Mouse (Mus musculus): ENCODE results near the gene Adamts9.

The Adamts9 gene

DNA sequence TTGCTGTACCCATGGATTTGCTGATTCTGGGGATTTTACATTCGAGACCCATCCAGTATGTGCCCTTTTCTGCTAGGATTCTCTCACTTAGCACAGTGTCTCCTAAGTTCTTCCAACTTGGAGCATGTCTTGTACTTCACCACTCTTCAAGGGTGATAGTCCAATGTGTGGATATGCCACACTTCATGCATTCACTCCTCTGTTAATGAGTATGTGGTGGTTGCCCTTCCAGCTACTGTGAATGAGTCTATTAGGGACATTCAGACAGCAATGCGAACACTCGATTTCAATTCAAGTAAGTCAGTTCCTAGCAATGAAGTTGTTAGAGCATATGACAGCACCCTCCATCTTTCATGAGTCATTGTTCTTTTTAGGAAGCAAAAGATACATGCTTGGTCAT is 133.5 kb downstream of the Adamts9 start:
- no peak for DNase-seq (ENCODE audit: low spot score in 2 of 2)

DNA sequence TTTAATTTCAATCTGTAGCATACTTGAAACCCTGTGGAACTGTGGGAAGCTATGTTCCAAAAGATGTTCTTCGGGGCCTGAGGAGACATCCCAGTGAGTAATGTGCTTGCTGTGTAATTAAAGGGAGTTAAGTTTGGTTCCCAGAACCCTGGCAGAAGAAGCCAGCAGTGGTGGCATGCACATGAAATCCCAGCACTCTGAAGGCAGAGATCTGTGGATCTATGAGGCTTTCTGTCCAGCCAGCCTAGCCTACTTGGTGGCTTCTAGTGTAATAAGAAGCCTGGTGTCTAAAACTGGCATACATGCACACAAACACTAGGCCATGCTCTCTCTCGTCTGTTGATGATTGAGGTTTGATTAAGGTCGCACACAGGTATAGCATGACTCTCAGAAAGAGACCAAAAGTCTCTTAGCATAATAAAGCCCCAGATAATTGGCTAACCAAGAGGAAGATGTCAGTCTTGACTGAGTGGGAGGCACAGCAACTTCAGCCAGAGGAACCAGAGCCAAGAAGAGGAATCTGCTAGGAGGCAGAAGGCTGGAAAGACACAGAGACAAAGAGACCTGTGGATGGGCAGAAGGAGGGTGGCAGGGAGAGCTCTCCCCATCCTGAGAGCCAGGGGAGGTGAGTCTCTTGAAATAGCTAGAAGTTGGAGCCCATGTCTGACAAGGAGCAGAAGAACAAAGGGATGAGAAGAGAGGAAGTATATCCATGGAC is 138.9 kb downstream of the Adamts9 start:
- DNase-seq (ENCODE audit: low spot score in 2 of 2) = no peak

- DNase-seq (ENCODE audit: low spot score in 2 of 2) = peak; percentile 50 to 57
Measured at GRCm38 (mm10) chr6:92803213-92803612, 140.1 kb downstream of the Adamts9 start.

DNA sequence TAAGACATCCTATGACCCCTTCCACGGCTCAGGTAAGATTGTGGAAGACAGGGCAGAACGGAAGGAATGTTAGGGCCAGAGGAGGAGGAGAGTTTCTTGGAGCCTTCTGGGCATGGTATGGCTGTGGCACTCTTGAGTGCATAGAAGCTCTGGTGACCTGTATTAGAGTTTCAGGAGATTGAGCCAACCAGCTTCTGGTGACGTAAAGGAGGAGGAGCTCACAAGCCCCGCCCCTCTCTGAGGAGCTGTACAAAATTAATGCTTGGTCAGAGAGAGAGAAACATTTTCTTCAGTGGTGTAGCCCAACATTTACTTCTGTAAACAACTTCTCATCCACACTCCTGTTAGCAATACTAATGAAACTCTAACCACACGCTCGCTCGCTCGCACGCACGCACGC is 140.9 kb downstream of the Adamts9 start:
- DNase-seq (ENCODE audit: low spot score in 2 of 2) = no peak

- DNase-seq (ENCODE audit: low spot score in 2 of 2) = no peak
Measured at GRCm38 (mm10) chr6:92801462-92801861, 141.8 kb downstream of the Adamts9 start.

DNA sequence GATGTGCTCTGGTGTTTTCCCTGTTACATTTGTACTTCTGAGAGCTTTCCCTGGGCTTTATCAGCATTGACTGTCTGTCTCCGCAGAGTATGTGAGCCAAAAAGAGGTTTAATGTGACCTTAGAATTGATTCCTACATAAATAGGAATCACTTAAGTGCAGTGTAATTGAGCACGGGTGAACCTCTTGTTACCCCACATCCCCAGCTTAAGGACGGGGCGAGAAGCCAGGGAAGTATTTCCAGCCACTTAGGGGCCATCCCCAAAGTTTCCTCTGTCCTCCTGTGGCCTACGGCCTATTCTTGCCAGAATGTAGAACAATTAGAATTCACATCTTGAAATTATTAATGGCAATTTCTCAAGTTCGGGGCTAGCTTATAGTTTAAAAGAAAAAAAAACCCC is 149.5 kb downstream of the Adamts9 start:
- DNase-seq (ENCODE audit: low spot score in 2 of 2) = no peak

DNA sequence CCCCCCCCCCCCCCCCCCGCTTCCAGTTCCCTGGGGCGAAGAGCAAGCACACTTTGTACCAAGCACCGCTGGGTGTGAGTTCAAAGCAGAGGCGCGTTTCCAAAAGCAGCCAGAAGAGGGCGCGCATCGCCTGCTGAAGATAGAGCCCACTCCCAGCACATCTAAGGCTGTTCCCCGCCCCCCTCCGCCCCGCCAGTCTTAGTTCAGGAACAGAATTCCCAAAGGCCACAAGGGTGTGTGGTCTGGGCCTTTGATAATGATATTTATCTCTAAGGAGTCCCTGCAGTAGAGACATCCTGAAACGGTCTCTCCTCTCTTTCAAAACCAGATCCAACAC is 155.9 kb downstream of the Adamts9 start:
- peak; percentile 79 to 89 for DNase-seq (ENCODE audit: low spot score in 2 of 2)

DNA sequence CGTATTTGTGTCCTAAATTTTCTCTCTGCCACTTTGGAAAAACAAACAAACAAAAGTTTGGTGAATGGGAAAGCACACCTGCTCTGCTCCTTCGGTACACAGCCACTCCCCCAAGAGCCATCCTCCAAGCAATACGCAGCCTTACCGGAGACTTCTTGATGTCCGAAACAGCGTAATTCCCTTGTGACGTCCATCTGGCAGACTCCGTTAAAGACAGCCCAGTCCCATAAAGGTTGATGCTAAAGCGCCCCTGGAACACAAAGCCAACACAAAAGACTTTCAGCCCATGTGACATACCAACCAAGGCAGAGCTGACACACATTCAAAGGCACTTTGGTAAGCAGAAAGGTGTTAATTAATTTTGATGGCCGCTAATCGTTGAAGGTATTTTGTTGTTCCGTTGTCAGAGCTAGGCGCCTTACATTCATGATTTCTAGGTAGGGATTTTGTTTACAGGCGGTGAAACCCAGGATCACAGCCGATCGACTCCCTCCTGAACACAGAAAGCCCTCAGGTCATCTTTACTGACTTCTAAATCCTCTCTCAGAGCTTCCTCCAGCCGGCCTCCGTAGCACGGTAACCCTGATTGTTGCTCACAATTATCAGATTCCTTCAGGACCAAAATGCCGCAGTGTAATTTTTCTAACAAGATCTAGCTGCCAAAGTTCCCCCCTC is 156.5 kb downstream of the Adamts9 start:
- no peak for DNase-seq (ENCODE audit: low spot score in 2 of 2)

DNA sequence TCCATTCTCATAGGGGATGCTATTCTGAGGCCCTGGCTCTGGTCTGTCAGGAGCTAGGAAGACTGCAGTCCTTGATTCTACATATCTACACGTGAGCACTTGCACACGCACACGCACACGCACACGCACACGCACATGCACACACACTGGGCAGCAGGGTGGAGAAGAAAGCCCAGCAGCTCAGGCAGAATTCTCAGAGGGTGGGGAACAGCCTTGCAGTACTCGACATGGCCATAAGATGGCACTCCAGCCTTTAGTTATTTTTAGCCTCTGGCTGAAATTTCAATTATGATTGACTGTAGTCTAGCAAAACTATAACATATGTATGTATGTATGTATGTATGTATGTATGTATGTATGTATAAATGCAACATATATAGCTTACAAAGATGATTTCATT is 158.5 kb downstream of the Adamts9 start:
- DNase-seq (ENCODE audit: low spot score in 2 of 2) = peak; percentile 17 to 28

DNA sequence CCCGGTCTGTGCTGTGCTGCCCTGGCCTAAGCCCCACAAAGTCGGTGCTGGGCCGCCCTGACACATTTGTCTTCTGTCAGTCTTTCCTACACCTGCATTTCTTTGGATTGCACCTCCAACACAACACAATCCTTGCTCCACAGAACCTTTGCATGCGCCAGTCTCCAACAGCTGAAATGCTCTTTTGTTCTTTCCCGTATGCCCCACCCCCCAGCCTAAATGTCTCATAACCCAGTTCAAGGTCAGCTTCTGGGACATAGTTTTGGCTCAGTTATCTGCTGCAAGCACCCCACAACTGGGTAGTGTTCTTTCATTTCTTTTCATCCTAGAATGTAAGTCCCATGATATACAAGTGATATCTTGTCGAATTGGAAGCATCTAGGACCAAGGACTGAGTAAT is 161.8 kb downstream of the Adamts9 start:
- DNase-seq (ENCODE audit: low spot score in 2 of 2) = no peak

DNA sequence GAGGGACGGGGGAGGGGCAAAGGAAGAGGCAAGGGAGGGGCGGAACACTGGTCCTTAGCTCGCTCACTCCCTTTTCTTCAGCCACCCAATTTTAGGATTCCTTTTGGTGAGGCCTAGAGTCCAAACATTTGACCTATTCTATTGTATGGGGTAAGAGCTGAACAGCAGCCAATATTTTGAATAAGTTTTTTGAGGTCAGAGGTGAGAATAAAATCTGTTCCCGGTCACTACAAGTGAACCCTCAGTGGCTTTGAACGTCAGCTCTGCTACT is 163.4 kb downstream of the Adamts9 start:
- no peak for DNase-seq (ENCODE audit: low spot score in 2 of 2)

GRCm38 (mm10) chr6:92779140-92779934 is 164.0 kb downstream of the Adamts9 start:
- DNase-seq (ENCODE audit: low spot score in 2 of 2) = no peak

DNA sequence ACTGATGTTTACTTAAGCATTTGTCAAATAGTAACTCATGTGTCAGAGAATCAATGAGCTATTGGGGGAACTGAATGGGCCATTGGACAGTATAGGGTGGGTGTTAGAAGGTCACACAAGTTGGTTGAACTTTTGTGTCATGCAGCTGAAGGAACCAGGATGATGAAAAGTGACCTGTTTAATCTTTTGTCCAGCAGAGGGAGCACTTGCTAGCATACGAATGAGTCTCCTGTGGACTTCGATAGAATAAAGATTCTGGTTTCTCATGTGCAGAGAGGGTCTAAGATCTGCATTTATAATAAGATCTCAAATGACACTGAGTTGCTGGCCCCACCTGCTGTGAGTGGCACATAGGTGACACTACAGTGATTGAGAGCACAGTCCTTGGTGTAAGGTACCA is 166.9 kb downstream of the Adamts9 start:
- DNase-seq (ENCODE audit: low spot score in 2 of 2) = peak in 1 of 2 experiments; percentile 15

DNA sequence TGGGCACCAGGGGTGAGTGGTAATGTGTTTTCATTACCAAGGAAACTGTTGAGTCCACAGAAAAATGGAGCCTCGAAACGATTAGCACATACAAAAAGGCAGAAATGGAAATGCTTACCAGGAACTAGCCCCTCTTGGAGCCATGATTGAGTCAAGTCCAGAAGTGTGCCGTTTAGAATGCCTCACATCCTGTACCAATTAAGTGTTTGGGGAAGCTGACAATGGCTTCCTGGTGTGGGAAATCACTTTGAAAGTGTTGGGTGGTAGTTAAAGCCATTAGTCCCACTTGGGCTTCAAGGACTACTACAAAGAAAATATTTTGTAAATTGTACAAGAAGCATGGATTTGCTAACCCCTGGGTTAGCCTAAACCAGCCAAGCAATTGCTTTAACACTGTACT is 180.9 kb downstream of the Adamts9 start:
- DNase-seq (ENCODE audit: low spot score in 2 of 2) = no peak

- no peak for DNase-seq (ENCODE audit: low spot score in 2 of 2)
Measured at GRCm38 (mm10) chr6:92759616-92760015, 183.7 kb downstream of the Adamts9 start.

- no peak for DNase-seq (ENCODE audit: low spot score in 2 of 2)
Measured at GRCm38 (mm10) chr6:92755826-92756225, 187.5 kb downstream of the Adamts9 start.

GRCm38 (mm10) chr6:92752737-92753136 is 190.6 kb downstream of the Adamts9 start:
- no peak for DNase-seq (ENCODE audit: low spot score in 2 of 2)

GRCm38 (mm10) chr6:92749420-92749819 is 193.9 kb downstream of the Adamts9 start:
- peak in 1 of 2 experiments; percentile 6 for DNase-seq (ENCODE audit: low spot score in 2 of 2)

GRCm38 (mm10) chr6:92743605-92744004 is 199.7 kb downstream of the Adamts9 start:
- DNase-seq (ENCODE audit: low spot score in 2 of 2) = peak in 1 of 2 experiments; percentile 15

- no peak for DNase-seq (ENCODE audit: low spot score in 2 of 2)
Measured at GRCm38 (mm10) chr6:92737116-92737515, 206.2 kb downstream of the Adamts9 start.

GRCm38 (mm10) chr6:92733651-92734050 is 209.6 kb downstream of the Adamts9 start:
- DNase-seq (ENCODE audit: low spot score in 2 of 2) = no peak

GRCm38 (mm10) chr6:92728514-92728913 is 214.8 kb downstream of the Adamts9 start:
- no peak for DNase-seq (ENCODE audit: low spot score in 2 of 2)

DNA sequence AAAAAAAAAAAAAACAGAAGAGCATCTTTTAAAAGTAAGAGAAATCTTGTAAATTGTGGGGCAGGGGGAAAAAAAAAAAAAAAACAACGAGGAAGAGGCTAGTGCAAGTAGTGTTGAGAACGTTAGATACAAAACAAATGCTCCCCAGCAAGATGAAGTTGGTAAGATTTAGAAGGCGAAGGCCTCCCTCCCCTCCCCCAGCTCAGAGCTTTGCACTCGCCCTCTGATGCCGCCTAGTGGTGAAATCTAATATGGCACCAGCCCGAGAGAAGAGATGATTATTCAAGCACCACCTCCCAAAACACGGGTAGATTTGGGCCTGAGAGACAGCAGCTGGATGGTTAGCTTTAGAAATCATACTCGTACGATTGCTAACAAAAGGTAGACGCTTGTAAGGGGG is 215.2 kb downstream of the Adamts9 start:
- DNase-seq (ENCODE audit: low spot score in 2 of 2) = peak; percentile 56 to 71
